Mouse (Mus musculus) myocyte (in vitro differentiated cells): ENCODE measurements around the gene Rgs13. TPM values are rescaled to one million over a fixed set of nuclear protein-coding genes. Genes with fewer than 3 reads are reported as not detected.
"Not testable (repeated sequence)": the region's sequence is repeated elsewhere in the genome, so short reads cannot be mapped to it uniquely, and the experiment has no call there.

Experiments
- H3K27me3 ChIP-seq: one replicate; pipeline ENCODE4 v1.6.1; 2011; ENCODE audit not compliant: control insufficient read depth, insufficient read depth, insufficient read length
- H3K36me3 ChIP-seq: one replicate; pipeline ENCODE4 v1.6.1; 2011; ENCODE audit not compliant: control insufficient read depth, insufficient read depth
- H3K4me2 ChIP-seq: one replicate; pipeline ENCODE4 v1.6.1; 2011; ENCODE audit warnings: low read depth, control low read depth
- H3K4me3 ChIP-seq: one replicate; pipeline ENCODE4 v1.5.1; 2011; ENCODE audit warnings: mild to moderate bottlenecking, control low read depth, moderate library complexity
- H3K79me2 ChIP-seq: one replicate; pipeline ENCODE4 v1.6.1; 2011; ENCODE audit not compliant: control insufficient read depth, insufficient read depth
- H3ac ChIP-seq: one replicate; pipeline ENCODE4 v1.6.1; 2011; ENCODE audit not compliant: control insufficient read depth, insufficient read length
- CEBPB ChIP-seq: IDR thresholded peaks from 2 replicates; pipeline ENCODE4 v1.6.1; 2011; ENCODE audit warnings: mild to moderate bottlenecking, moderate library complexity; ENCODE audit not compliant: poor library complexity, insufficient read depth, severe bottlenecking
- E2F4 ChIP-seq: IDR thresholded peaks from one replicate; pipeline ENCODE4 v1.6.1; 2011; ENCODE audit warnings: mild to moderate bottlenecking, control low read depth, moderate library complexity; ENCODE audit not compliant: insufficient read depth
- MAX ChIP-seq: IDR thresholded peaks from one replicate; pipeline ENCODE4 v1.6.1; 2011; ENCODE audit warnings: low read depth, mild to moderate bottlenecking, control low read depth
- MYOD1 ChIP-seq, 3 experiments: IDR thresholded peaks; one replicate each; pipeline ENCODE4 v1.6.1; 2011; ENCODE audit warnings: control low read depth in 2 of 3, low read depth in 2 of 3, mild to moderate bottlenecking in 2 of 3, moderate library complexity in 1 of 3; ENCODE audit not compliant: insufficient read length in 2 of 3, control insufficient read depth in 1 of 3
- MYOG ChIP-seq, 3 experiments: IDR thresholded peaks; one replicate each; pipeline ENCODE4 v1.6.1; 2011; ENCODE audit warnings: control low read depth in 2 of 3, low read depth in 2 of 3, mild to moderate bottlenecking in 2 of 3; ENCODE audit not compliant: insufficient read length in 2 of 3, control insufficient read depth in 1 of 3, insufficient read depth in 1 of 3
- POLR2A ChIP-seq: IDR thresholded peaks from one replicate; pipeline ENCODE4 v1.6.1; 2011; ENCODE audit warnings: low read depth, mild to moderate bottlenecking, control low read depth, moderate library complexity; ENCODE audit not compliant: insufficient read length
- POLR2AphosphoS2 ChIP-seq: IDR thresholded peaks from one replicate; pipeline ENCODE4 v1.6.1; 2011; ENCODE audit warnings: low read depth, control low read depth; ENCODE audit not compliant: insufficient read length
- REST ChIP-seq: IDR thresholded peaks from one replicate; pipeline ENCODE4 v1.6.1; 2011; ENCODE audit warnings: mild to moderate bottlenecking, control low read depth, moderate library complexity; ENCODE audit not compliant: insufficient read depth, insufficient read length
- SRF ChIP-seq: IDR thresholded peaks from one replicate; pipeline ENCODE4 v1.6.1; 2011; ENCODE audit warnings: low read depth; ENCODE audit not compliant: control insufficient read depth, insufficient read length
- TCF12 ChIP-seq: IDR thresholded peaks from one replicate; pipeline ENCODE4 v1.6.1; 2011; ENCODE audit warnings: mild to moderate bottlenecking, control low read depth; ENCODE audit not compliant: poor library complexity, insufficient read depth, severe bottlenecking
- TCF3 ChIP-seq: IDR thresholded peaks from one replicate; pipeline ENCODE4 v1.6.1; 2011; ENCODE audit warnings: low read depth, control low read depth; ENCODE audit not compliant: insufficient read length
- USF1 ChIP-seq: IDR thresholded peaks from one replicate; pipeline ENCODE4 v1.6.1; 2011; ENCODE audit warnings: low read depth, mild to moderate bottlenecking, control low read depth, moderate library complexity
- polyA plus RNA-seq: library from polyadenylated mRNA; unstranded; fragments of >200 nt; fragmentation: generic; extraction: Trizol; gene quantifications from one replicate; pipeline ENCODE4 v1.2.1, GENCODE M21; 2012; ENCODE audit warnings: missing spikeins

The Rgs13 gene
- polyA plus RNA-seq, 1 experiment, result not detected

- Histone ChIP-seq H3K36me3 (no peaks in the 10 kb centered on the region), H3K79me2 (no peaks in the 10 kb centered on the region), H3K4me2 (no peak overlapping the region), H3K27me3 (no peaks in the 10 kb centered on the region), H3ac (no peak overlapping the region), H3K4me3 (no peak overlapping the region)
- TF ChIP-seq CEBPB (no peak), E2F4 (no peak), TCF3 (no peak), MYOD1 (IDR thresholded peaks at IDR 0.05; ENCODE audit: control insufficient read depth in 1 of 3, insufficient read length in 2 of 3, low read depth in 2 of 3) (no peak), REST (no peak), SRF (no peak), MAX (no peak), USF1 (no peak), POLR2A (no peak), MYOG (IDR thresholded peaks at IDR 0.05; ENCODE audit: control insufficient read depth in 1 of 3, insufficient read depth in 1 of 3, insufficient read length in 2 of 3, low read depth in 2 of 3) (no peak), POLR2AphosphoS2 (no peak), TCF12 (no peak)
Observed at GRCm38 (mm10) chr1:144149997-144150396, 27.2 kb downstream of the Rgs13 start.

GRCm38 (mm10) chr1:144141398-144141797, 35.8 kb downstream of the Rgs13 start:
- H3K27me3 ChIP-seq, H3K4me2 ChIP-seq: not testable (repeated sequence)

GRCm38 (mm10) chr1:144139847-144140246, 37.3 kb downstream of the Rgs13 start:
- TF ChIP-seq USF1, result no peak
- TF ChIP-seq TCF12, result no peak
- no peak for TF ChIP-seq MAX
- no peak for TF ChIP-seq TCF3
- TF ChIP-seq REST, result no peak
- Histone ChIP-seq H3K36me3 (no peaks in the 10 kb centered on the region), H3K4me3 (no peak overlapping the region), H3K4me2 (peak overlapping the region; percentile 10), H3K79me2 (no peaks in the 10 kb centered on the region), H3K27me3 (no peaks in the 10 kb centered on the region), H3ac (no peak overlapping the region)

More at GRCm38 (mm10) chr1:144141398-144141797, 35.8 kb downstream of the Rgs13 start:
- H3K79me2 ChIP-seq, H3ac ChIP-seq, H3K36me3 ChIP-seq, H3K4me3 ChIP-seq: not testable (repeated sequence)

GRCm38 (mm10) chr1:144127965-144128364, 49.2 kb downstream of the Rgs13 start:
- Histone ChIP-seq H3K27me3 (no peaks in the 10 kb centered on the region), H3ac (no peak overlapping the region), H3K79me2 (no peaks in the 10 kb centered on the region), H3K36me3 (no peaks in the 10 kb centered on the region), H3K4me3 (no peak overlapping the region), H3K4me2 (no peak overlapping the region)
- TF ChIP-seq TCF3 (no peak), SRF (no peak), TCF12 (no peak), USF1 (no peak), MAX (no peak), MYOG (IDR thresholded peaks at IDR 0.05; ENCODE audit: control insufficient read depth in 1 of 3, insufficient read depth in 1 of 3, insufficient read length in 2 of 3, low read depth in 2 of 3) (no peak), REST (no peak), POLR2A (no peak), CEBPB (no peak), MYOD1 (IDR thresholded peaks at IDR 0.05; ENCODE audit: control insufficient read depth in 1 of 3, insufficient read length in 2 of 3, low read depth in 2 of 3) (no peak), E2F4 (no peak), POLR2AphosphoS2 (no peak)

- Histone ChIP-seq H3K4me2 (no peak overlapping the region), H3ac (no peak overlapping the region), H3K79me2 (no peaks in the 10 kb centered on the region), H3K36me3 (no peaks in the 10 kb centered on the region), H3K27me3 (no peaks in the 10 kb centered on the region), H3K4me3 (no peak overlapping the region)
- no peak for TF ChIP-seq TCF12
- no peak for TF ChIP-seq MAX
- TF ChIP-seq MYOD1 (IDR thresholded peaks at IDR 0.05; ENCODE audit: control insufficient read depth in 1 of 3, insufficient read length in 2 of 3, low read depth in 2 of 3), result no peak
- no peak for TF ChIP-seq E2F4
- TF ChIP-seq MYOG (IDR thresholded peaks at IDR 0.05; ENCODE audit: control insufficient read depth in 1 of 3, insufficient read depth in 1 of 3, insufficient read length in 2 of 3, low read depth in 2 of 3), result no peak
- TF ChIP-seq POLR2A, result no peak
- no peak for TF ChIP-seq USF1
- TF ChIP-seq TCF3, result no peak
- TF ChIP-seq POLR2AphosphoS2, result no peak
- TF ChIP-seq SRF, result no peak
- TF ChIP-seq CEBPB, result no peak
- TF ChIP-seq REST, result no peak
Observed at GRCm38 (mm10) chr1:144120042-144120441, 57.1 kb downstream of the Rgs13 start.
